Mouse (Mus musculus): ENCODE measurements around the gene Cops7a.

The Cops7a gene

GRCm38 (mm10) chr6:124955212-124955611 is 10.1 kb downstream of the Cops7a start:
- no peak for DNase-seq

- no peak for DNase-seq
Measured at GRCm38 (mm10) chr6:124953991-124954715, 11.2 kb downstream of the Cops7a start.

- DNase-seq: peak; percentile 74
Measured at GRCm38 (mm10) chr6:124943526-124943925, 21.8 kb downstream of the Cops7a start.

GRCm38 (mm10) chr6:124941679-124942078 is 23.7 kb downstream of the Cops7a start:
- DNase-seq: no peak

GRCm38 (mm10) chr6:124938554-124938953 is 26.8 kb downstream of the Cops7a start:
- DNase-seq: no peak

- DNase-seq: peak; percentile 32
Measured at GRCm38 (mm10) chr6:124937493-124937892, 27.8 kb downstream of the Cops7a start.

GRCm38 (mm10) chr6:124936681-124937080 is 28.7 kb downstream of the Cops7a start:
- peak; percentile 64 for DNase-seq

- peak; percentile 36 for DNase-seq
Measured at GRCm38 (mm10) chr6:124934670-124935069, 30.7 kb downstream of the Cops7a start.

- DNase-seq: no peak
Measured at GRCm38 (mm10) chr6:124933127-124933526, 32.2 kb downstream of the Cops7a start.

GRCm38 (mm10) chr6:124932314-124932695 is 33.0 kb downstream of the Cops7a start:
- peak; percentile 72 for DNase-seq

- no peak for DNase-seq
Measured at GRCm38 (mm10) chr6:124931525-124932313, 33.6 kb downstream of the Cops7a start.

- DNase-seq: peak; percentile 100
Measured at GRCm38 (mm10) chr6:124930754-124931524, 34.4 kb downstream of the Cops7a start, which contains the start of gene Mlf2. Mlf2 (plus strand) TSS chr6:124931386.

GRCm38 (mm10) chr6:124930231-124930630 is 35.1 kb downstream of the Cops7a start:
- no peak for DNase-seq

GRCm38 (mm10) chr6:124925941-124926340 is 39.4 kb downstream of the Cops7a start:
- DNase-seq: peak; percentile 24

- DNase-seq: peak; percentile 11
Measured at GRCm38 (mm10) chr6:124925173-124925793, 40.1 kb downstream of the Cops7a start.

- no peak for DNase-seq
Measured at GRCm38 (mm10) chr6:124921539-124921938, 43.8 kb downstream of the Cops7a start.

GRCm38 (mm10) chr6:124920318-124921085 is 44.8 kb downstream of the Cops7a start:
- DNase-seq: peak; percentile 77

- DNase-seq: peak; percentile 99
Measured at GRCm38 (mm10) chr6:124919695-124920317, 45.5 kb downstream of the Cops7a start, which contains the start of gene Ptms. Ptms (minus strand) TSS chr6:124920103.

- DNase-seq: no peak
Measured at GRCm38 (mm10) chr6:124918890-124919627, 46.3 kb downstream of the Cops7a start.

GRCm38 (mm10) chr6:124918331-124918690 is 47.0 kb downstream of the Cops7a start:
- no peak for DNase-seq
